Mouse (Mus musculus): ENCODE data around the gene Dennd4b. TPM values are rescaled to one million over a fixed set of nuclear protein-coding genes. Genes with fewer than 3 reads are reported as not detected.
"Not testable (repeated sequence)": the region's sequence is repeated elsewhere in the genome, so short reads cannot be mapped to it uniquely, and the experiment has no call there.

Dennd4b gene
- total RNA-seq, 4 experiments from 2014 or later, result 35.2 to 38.6 (median 37.1) TPM

GRCm38 (mm10) chr3:90277793-90278192, 12.8 kb downstream of the Dennd4b start:
- DNase-seq (ENCODE audit: low spot score in 2 of 2), result no peak

- DNase-seq (ENCODE audit: low spot score in 2 of 2), result no peak
Measured at GRCm38 (mm10) chr3:90278211-90278610, 13.2 kb downstream of the Dennd4b start.

DNA sequence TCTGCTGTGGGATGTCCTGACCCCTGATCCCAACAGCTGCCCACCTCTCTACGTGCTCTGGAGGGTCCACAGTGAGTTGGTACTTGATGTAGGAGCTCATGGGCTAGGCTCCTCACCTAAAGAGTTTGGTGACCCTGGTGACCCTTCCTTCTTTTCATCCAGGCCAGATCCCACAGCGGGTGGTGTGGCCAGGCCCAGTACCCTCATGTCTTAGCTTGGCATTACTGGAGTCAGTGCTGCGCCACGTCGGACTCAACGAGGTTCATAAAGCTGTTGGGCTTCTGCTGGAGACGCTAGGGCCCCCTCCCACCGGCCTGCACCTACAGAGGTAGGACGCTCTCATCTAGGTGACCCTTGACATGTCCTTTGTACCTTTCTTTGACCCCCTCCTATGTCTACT, 14.2 kb downstream of the Dennd4b start:
- no peak for DNase-seq (ENCODE audit: low spot score in 2 of 2)

DNA sequence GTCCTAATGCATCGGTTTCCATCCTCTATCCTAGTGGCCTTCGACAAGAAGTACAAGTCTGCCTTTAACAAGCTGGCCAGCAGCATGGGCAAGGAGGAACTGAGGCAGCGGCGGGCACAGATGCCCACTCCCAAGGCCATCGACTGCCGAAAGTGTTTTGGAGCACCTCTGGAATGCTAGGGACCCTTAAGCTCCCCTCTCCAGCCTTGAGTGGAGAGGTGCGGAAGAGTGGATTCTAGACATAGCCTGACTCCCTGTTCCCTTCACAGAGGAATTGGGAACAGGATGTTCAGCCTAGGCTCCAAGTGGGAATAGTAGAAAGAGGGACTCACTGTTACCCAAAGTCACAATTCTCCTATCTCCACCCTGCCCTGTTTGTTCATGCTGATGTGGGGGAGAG, 14.8 kb downstream of the Dennd4b start:
- no peak for DNase-seq (ENCODE audit: low spot score in 2 of 2)

- DNase-seq (ENCODE audit: low spot score in 2 of 2), result no peak
Measured at GRCm38 (mm10) chr3:90280708-90281107, 15.7 kb downstream of the Dennd4b start.

DNA sequence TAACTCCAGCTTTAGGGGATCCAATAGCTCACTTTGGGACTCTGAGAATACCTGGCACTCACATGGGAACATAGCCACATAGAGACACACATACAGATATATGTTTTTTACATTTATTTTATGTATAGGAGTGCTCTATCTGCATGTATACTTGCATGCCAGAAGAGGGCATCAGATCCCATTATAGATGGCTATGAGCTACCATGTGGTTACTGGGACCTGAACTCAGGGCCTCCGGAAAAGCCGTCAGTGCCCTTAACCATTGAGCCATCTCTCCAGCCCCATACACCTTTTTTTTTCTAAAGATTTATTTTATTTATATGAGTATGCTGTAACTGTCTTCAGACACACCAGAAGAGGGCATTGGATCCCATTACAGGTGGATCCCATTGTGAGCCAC, 19.2 kb downstream of the Dennd4b start:
- DNase-seq (ENCODE audit: low spot score in 2 of 2), result no peak

GRCm38 (mm10) chr3:90289403-90289802, 24.4 kb downstream of the Dennd4b start:
- DNase-seq (ENCODE audit: low spot score in 2 of 2), result not testable (repeated sequence)

DNA sequence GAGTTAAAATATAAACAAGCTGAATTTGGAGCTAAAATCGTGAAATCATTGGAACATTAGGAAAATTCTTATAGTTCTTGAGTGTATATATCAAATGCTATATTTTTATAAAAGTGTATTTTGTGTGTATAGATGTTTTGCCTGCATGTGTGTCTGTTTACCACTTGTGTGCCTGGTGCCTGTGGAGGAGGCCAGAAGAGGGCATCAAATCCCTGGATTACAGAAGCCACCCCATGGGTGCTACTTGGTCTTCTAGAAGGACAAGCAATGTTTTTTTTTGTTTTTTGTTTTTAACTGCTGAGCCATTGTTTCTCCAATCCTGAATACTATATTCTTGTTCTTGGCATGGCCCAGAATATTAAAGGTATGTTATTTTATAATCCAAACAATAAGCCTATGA, 25.6 kb downstream of the Dennd4b start:
- no peak for DNase-seq (ENCODE audit: low spot score in 2 of 2)

- no peak for DNase-seq (ENCODE audit: low spot score in 2 of 2)
Measured at GRCm38 (mm10) chr3:90291982-90292344, 27.0 kb downstream of the Dennd4b start.

GRCm38 (mm10) chr3:90292345-90293275, 27.6 kb downstream of the Dennd4b start, which contains the start of gene Gatad2b:
Gene Gatad2b, plus strand, starts transcription at chr3:90293178.
- peak; percentile 99 to 100 for DNase-seq (ENCODE audit: low spot score in 2 of 2)

- DNase-seq (ENCODE audit: low spot score in 2 of 2), result peak in 1 of 2 experiments; percentile 23
Measured at GRCm38 (mm10) chr3:90293352-90294063, 28.5 kb downstream of the Dennd4b start.

- no peak for DNase-seq (ENCODE audit: low spot score in 2 of 2)
Measured at GRCm38 (mm10) chr3:90294064-90294440, 29.1 kb downstream of the Dennd4b start.

DNA sequence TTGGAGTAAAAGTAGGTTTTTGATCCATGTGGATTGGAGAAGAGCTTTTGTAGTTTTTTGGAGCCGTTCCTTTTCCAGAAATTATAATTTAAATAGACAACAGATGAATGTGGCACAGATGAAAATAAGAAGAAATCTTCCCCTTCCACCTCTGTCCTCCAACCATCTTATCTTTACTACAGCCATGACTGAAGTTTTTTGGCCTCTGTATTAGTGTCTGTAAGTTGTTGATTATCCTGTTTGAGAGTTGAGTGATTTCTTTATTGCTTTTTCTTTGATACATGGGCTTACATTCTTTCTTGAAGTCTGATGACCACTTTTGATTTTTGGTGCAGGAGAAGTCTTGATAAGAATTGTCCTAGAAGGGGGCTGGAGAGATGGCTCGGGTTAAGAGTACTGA, 29.7 kb downstream of the Dennd4b start:
- no peak for DNase-seq (ENCODE audit: low spot score in 2 of 2)

- no peak for DNase-seq (ENCODE audit: low spot score in 2 of 2)
Measured at GRCm38 (mm10) chr3:90305801-90306200, 40.8 kb downstream of the Dennd4b start.

- DNase-seq (ENCODE audit: low spot score in 2 of 2), result no peak
Measured at GRCm38 (mm10) chr3:90309589-90309988, 44.6 kb downstream of the Dennd4b start.

DNA sequence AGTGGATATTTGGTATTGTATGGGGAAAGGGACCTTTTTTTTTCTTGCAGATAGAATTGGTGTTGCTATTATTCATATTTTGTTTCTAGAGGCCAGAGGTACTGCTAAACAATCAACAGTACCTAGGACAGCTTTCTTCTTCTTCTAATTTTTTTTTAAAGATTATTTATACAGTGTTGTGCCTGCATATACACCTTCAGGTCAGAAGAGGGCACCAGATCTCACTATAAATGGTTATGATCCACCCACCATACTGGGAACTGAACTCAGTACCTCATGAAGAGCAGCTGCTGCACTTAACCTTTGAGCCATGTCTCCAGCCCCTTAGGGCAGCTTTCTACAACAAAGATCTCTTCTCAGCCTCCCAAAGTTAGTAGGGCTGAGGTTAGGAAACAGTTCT, 48.4 kb downstream of the Dennd4b start:
- no peak for DNase-seq (ENCODE audit: low spot score in 2 of 2)

- DNase-seq (ENCODE audit: low spot score in 2 of 2), result no peak
Measured at GRCm38 (mm10) chr3:90314241-90314640, 49.3 kb downstream of the Dennd4b start.

DNA sequence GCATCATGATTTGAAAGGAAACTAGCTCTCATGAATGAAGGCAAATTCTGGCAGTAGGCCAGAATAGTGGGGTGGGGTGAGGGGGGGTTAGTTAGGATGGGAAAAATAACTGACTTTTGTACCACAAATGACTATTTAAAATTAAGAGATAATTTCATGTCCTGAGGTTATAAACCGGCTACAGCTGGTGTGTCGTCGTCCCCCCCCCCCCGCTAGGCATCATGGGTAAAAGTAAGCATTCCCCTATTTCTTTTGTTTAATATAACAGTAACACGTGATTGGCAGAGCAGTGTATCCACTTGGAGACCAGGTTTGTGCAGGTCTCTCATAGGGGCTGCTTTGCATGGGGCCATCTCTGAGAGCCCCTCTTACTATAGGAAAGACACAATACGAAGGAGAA, 57.3 kb downstream of the Dennd4b start:
- no peak for DNase-seq (ENCODE audit: low spot score in 2 of 2)

DNA sequence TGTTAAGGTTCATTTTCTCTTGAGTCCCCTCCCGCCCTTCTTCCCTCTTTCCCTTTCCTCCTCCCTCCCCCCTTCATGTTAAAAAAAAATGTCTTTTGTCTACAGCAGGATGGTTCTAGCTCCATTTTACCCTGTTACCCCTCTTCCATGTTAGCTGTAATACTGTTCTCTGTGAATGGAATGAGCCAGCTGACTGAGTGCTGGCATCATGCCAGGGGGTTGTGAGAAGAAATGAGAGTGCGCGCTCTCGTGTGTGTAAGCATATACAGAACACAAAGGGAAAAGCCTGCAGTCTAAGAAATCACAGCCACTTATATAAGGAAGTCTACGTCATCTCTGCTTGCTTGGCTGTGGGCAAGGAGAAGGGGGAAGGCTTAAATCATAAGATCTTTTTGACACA, 58.1 kb downstream of the Dennd4b start:
- DNase-seq (ENCODE audit: low spot score in 2 of 2), result peak; percentile 31 to 52

Measured in left cerebral cortex, adult 8-10 months (tissue).